Mouse (Mus musculus) neural tube, embryonic 13.5 days (tissue): ENCODE measurements around the gene Utrn. TPM values are rescaled to one million over a fixed set of nuclear protein-coding genes. Genes with fewer than 3 reads are reported as not detected.

Experiments used
- ATAC-seq: fragments of 200-750 bp; cut with Nextera tagmentation; 2 replicates; pipeline ENCODE4 v1.8.0; 2017; ENCODE audit warnings: low read depth, mild to moderate bottlenecking, moderate TSS enrichment, moderate library complexity
- H3K27ac ChIP-seq: fragments of 300-500 bp; sonication (generic); replicated peaks from 2 replicates; pipeline ENCODE4 v1.5.1; 2015; ENCODE audit warnings: moderate library complexity, mild to moderate bottlenecking, inconsistent platforms
- H3K27me3 ChIP-seq: fragments of 300-500 bp; sonication (generic); 2 replicates; pipeline ENCODE4 v1.6.1; 2015; ENCODE audit warnings: mild to moderate bottlenecking, inconsistent platforms
- H3K36me3 ChIP-seq: fragments of 300-500 bp; sonication (generic); 2 replicates; pipeline ENCODE4 v1.6.1; 2015; ENCODE audit warnings: mild to moderate bottlenecking, inconsistent platforms
- H3K4me1 ChIP-seq: fragments of 300-500 bp; sonication (generic); replicated peaks from 2 replicates; pipeline ENCODE4 v1.6.1; 2015; ENCODE audit warnings: inconsistent platforms
- H3K4me2 ChIP-seq: fragments of 300-500 bp; sonication (generic); 2 replicates; pipeline ENCODE4 v1.6.1; 2015; ENCODE audit warnings: inconsistent platforms, mild to moderate bottlenecking, moderate library complexity
- H3K4me3 ChIP-seq: fragments of 300-500 bp; sonication (generic); 2 replicates; pipeline ENCODE4 v1.5.1; 2015; ENCODE audit warnings: mild to moderate bottlenecking, inconsistent platforms
- H3K9ac ChIP-seq: fragments of 300-500 bp; sonication (generic); 2 replicates; pipeline ENCODE4 v1.6.1; 2015; ENCODE audit warnings: moderate library complexity, mild to moderate bottlenecking, inconsistent platforms
- H3K9me3 ChIP-seq: fragments of 300-500 bp; sonication (generic); 2 replicates; pipeline ENCODE4 v1.6.1; 2016; ENCODE audit warnings: inconsistent platforms
- WGBS: fragments of 180-500 bp; shearing (Covaris S2); methylation state at CpG from one replicate; pipeline ENCODE4 v1.1.7; 2015; 5-methylcytosine and 5-hydroxymethylcytosine counted together
- polyA plus RNA-seq: library from polyadenylated mRNA; unstranded; fragments of >200 nt; fragmentation: Nextera tagmentation; extraction: Ambion mirVana; gene quantifications from 2 replicates; pipeline ENCODE4 v1.2.1, GENCODE M21; 2015

Utrn gene
- polyA plus RNA-seq, 1 experiment from 2014 or later, result 34.3 TPM

DNA sequence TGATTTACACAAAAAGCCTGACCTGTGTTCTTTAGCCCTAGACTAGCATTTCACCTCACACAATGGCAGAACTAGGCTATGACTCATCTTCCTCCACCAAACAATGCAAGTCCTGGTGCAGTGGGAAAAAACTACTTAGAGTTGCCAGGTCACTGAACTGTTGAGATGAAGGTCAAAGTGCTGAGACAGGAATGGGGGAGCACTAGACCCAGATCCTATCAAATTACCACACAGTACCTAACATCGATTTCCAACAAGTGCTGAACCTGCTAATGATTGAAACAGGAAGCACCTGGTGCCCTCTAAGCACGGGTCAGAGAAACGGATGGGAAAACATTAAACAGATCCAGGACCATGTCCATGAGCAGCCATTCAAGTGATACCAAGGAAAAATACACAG is 59.5 kb downstream of the Utrn start:
- H3K9me3 ChIP-seq, result no peaks in the 10 kb centered on the region

DNA sequence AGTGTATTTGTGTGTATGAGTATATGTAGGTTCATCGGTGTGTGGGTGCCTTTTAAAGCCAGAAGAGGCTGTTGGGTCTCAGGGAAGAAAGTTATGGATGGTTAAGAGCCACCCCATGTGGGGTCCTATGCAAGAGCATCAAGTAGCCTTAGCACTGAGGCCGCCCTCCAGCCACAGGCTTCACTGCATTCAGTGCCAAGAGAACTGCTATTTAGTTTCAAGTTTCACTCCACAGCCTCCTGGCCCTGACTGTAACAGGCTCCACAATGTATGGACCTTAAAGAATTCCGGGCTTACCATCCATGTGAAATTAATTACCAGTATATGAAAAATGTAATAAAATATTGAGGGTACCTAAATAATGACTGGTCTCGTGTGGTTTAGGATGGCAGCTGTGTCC is 60.7 kb downstream of the Utrn start:
- Histone ChIP-seq H3K4me1 (peaks cover 11% of the 10 kb centered on the region), H3K27ac (no peak overlapping the region), H3K36me3 (no peaks in the 10 kb centered on the region), H3K4me3 (no peak overlapping the region), H3K9me3 (no peaks in the 10 kb centered on the region), H3K9ac (no peak overlapping the region), H3K27me3 (no peaks in the 10 kb centered on the region), H3K4me2 (no peak overlapping the region)
- WGBS, result 82% methylated on average over 4 of the region's 4 CpGs
- no peak for ATAC-seq

More for the DNA sequence above, 59.5 kb downstream of the Utrn start:
- ATAC-seq, result no peak
- WGBS, result 78% methylated on average over 3 of the region's 3 CpGs
- no peaks in the 10 kb centered on the region for H3K36me3 ChIP-seq
- H3K4me2 ChIP-seq, result no peak overlapping the region
- H3K4me3 ChIP-seq, result no peak overlapping the region
- H3K27me3 ChIP-seq, result no peaks in the 10 kb centered on the region
- no peak overlapping the region for H3K27ac ChIP-seq
- H3K9ac ChIP-seq, result no peak overlapping the region
- peaks cover 13% of the 10 kb centered on the region for H3K4me1 ChIP-seq

- H3K36me3 ChIP-seq, result no peaks in the 10 kb centered on the region
- no peak overlapping the region for H3K4me2 ChIP-seq
- H3K4me3 ChIP-seq, result no peak overlapping the region
- no peaks in the 10 kb centered on the region for H3K9me3 ChIP-seq
- H3K4me1 ChIP-seq, result peaks cover 11% of the 10 kb centered on the region
- no peak overlapping the region for H3K9ac ChIP-seq
- H3K27me3 ChIP-seq, result no peaks in the 10 kb centered on the region
- no peak for ATAC-seq
- WGBS, result 72% methylated on average over 9 of the region's 9 CpGs
- H3K27ac ChIP-seq, result no peak overlapping the region
Observed at GRCm38 (mm10) chr10:12807706-12808105, 61.5 kb downstream of the Utrn start.

- 80% methylated on average over 2 of the region's 2 CpGs for WGBS
- H3K27me3 ChIP-seq, result no peaks in the 10 kb centered on the region
- H3K36me3 ChIP-seq, result no peaks in the 10 kb centered on the region
- ATAC-seq, result no peak
- peaks cover 11% of the 10 kb centered on the region for H3K4me1 ChIP-seq
- no peak overlapping the region for H3K4me2 ChIP-seq
- H3K4me3 ChIP-seq, result no peak overlapping the region
- no peak overlapping the region for H3K27ac ChIP-seq
- no peaks in the 10 kb centered on the region for H3K9me3 ChIP-seq
- no peak overlapping the region for H3K9ac ChIP-seq
Observed at GRCm38 (mm10) chr10:12805826-12806225, 63.3 kb downstream of the Utrn start.

- H3K4me1 ChIP-seq, result peaks cover 11% of the 10 kb centered on the region
- H3K9ac ChIP-seq, result no peak overlapping the region
- H3K36me3 ChIP-seq, result no peaks in the 10 kb centered on the region
- H3K4me3 ChIP-seq, result no peak overlapping the region
- H3K27me3 ChIP-seq, result no peaks in the 10 kb centered on the region
- WGBS, result 71% methylated on average over 1 of the region's 1 CpGs
- no peaks in the 10 kb centered on the region for H3K9me3 ChIP-seq
- no peak for ATAC-seq
- no peak overlapping the region for H3K27ac ChIP-seq
- no peak overlapping the region for H3K4me2 ChIP-seq
Observed at GRCm38 (mm10) chr10:12803939-12804338, 65.2 kb downstream of the Utrn start.

GRCm38 (mm10) chr10:12799416-12799815 is 69.7 kb downstream of the Utrn start:
- no peak overlapping the region for H3K4me3 ChIP-seq
- no peaks in the 10 kb centered on the region for H3K9me3 ChIP-seq
- no peaks in the 10 kb centered on the region for H3K27me3 ChIP-seq
- no peak overlapping the region for H3K9ac ChIP-seq
- no peaks in the 10 kb centered on the region for H3K36me3 ChIP-seq
- no peak overlapping the region for H3K27ac ChIP-seq
- 95% methylated on average over 2 of the region's 2 CpGs for WGBS
- ATAC-seq, result no peak
- no peak overlapping the region for H3K4me2 ChIP-seq
- peaks cover 10% of the 10 kb centered on the region; the same call in 1 of the 2 replicates for H3K4me1 ChIP-seq

DNA sequence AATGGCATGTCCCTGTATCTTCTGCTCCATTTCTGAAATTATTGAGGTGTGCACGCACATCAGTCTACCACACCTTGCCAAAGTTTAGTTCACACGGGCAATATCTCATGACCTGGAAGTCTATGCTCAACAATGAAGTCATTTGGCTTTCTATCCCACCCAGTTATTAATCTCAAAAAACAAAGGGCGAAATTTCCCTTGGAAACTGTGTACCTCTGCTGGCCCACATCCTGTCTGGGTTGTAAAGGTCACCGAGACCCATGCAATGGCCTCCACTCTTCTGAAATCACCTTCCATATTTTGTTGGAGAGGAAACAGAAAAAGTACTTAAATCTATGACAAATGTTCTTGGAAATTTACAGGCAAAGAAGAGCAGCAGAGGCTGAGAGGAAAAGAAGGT is 70.9 kb downstream of the Utrn start:
- H3K4me2 ChIP-seq, result no peak overlapping the region
- H3K27me3 ChIP-seq, result no peaks in the 10 kb centered on the region
- 89% methylated on average over 4 of the region's 4 CpGs for WGBS
- H3K4me1 ChIP-seq, result peaks cover 10% of the 10 kb centered on the region; the same call in 1 of the 2 replicates
- no peak overlapping the region for H3K4me3 ChIP-seq
- no peak overlapping the region for H3K9ac ChIP-seq
- H3K36me3 ChIP-seq, result no peaks in the 10 kb centered on the region
- no peak overlapping the region for H3K27ac ChIP-seq
- no peaks in the 10 kb centered on the region for H3K9me3 ChIP-seq
- ATAC-seq, result no peak

GRCm38 (mm10) chr10:12796510-12796840 is 72.7 kb downstream of the Utrn start:
- Histone ChIP-seq H3K4me1 (peaks cover 19% of the 10 kb centered on the region), H3K4me2 (no peak overlapping the region), H3K27me3 (no peaks in the 10 kb centered on the region), H3K36me3 (no peaks in the 10 kb centered on the region), H3K9me3 (no peaks in the 10 kb centered on the region), H3K9ac (no peak overlapping the region), H3K27ac (no peak overlapping the region), H3K4me3 (no peak overlapping the region)
- no peak for ATAC-seq
- 75% methylated on average over 1 of the region's 1 CpGs for WGBS

DNA sequence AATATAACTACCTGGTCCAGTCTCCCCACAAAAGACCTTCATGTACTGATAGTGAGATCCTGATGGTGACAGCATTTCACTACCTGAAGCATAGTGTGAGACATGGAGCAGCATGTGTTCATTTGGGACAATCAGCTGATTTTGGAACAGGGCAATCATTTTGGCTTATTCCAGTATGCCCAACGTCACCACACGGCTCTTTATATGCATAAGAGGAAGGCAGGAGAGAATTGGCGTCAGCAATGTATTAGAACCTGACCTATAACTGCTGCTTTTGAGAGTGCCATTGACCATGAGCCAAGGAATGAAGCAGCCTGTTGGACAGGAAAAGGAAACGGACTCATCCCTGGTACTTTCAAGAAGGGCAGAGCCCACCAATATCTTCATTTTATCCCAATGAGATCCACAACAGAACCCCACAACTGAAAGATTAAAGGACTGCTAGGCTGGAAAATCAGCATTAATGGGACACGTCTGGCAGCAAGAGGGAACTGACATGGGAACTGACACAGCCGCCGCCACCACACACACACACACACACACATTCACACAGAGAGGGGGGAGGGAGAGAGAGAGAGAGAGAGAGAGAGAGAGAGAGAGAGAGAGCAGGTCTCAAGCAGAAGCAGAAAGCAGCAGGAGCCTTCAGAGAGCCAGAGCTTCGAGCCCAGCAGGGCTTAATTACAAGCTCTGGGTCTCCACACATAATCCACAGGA is 73.2 kb downstream of the Utrn start:
- Histone ChIP-seq H3K27ac (no peak overlapping the region), H3K9me3 (no peaks in the 10 kb centered on the region), H3K4me1 (peaks cover 24% of the 10 kb centered on the region), H3K4me2 (no peak overlapping the region), H3K36me3 (no peaks in the 10 kb centered on the region), H3K9ac (no peak overlapping the region), H3K27me3 (no peaks in the 10 kb centered on the region), H3K4me3 (no peak overlapping the region)
- WGBS, result 55% methylated on average over 8 of the region's 8 CpGs
- no peak for ATAC-seq

GRCm38 (mm10) chr10:12792049-12792448 is 77.1 kb downstream of the Utrn start:
- Histone ChIP-seq H3K27me3 (no peaks in the 10 kb centered on the region), H3K9ac (no peak overlapping the region), H3K27ac (peak overlapping the region; percentile 61; the same call in 1 of the 2 replicates), H3K4me3 (no peak overlapping the region), H3K36me3 (no peaks in the 10 kb centered on the region), H3K4me1 (peaks cover 26% of the 10 kb centered on the region), H3K4me2 (no peak overlapping the region), H3K9me3 (no peaks in the 10 kb centered on the region)
- WGBS, result 11% methylated on average over 6 of the region's 6 CpGs
- ATAC-seq, result peak; percentile 58; the same call in 1 of the 2 replicates

DNA sequence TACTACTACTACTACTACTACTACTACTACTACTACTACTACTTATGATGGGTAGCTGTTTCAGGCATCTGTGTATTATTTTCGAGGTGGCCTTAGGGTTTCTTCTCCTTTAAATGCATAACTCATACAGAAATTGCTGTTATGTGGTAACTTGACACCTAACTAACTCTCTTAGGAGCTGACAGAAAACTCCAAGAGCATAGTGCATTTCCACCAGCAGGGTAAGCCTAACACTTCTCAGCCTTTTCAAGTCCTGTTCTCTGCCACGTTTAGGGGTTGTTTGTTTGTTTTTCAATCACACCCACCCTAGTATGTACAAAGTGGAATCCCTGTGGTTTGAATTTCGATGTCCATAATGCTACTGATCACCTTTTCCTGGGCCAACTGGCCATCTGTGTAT is 78.3 kb downstream of the Utrn start:
- Histone ChIP-seq H3K9ac (no peak overlapping the region), H3K9me3 (no peaks in the 10 kb centered on the region), H3K4me1 (peaks cover 18% of the 10 kb centered on the region), H3K4me2 (no peak overlapping the region), H3K27ac (no peak overlapping the region), H3K27me3 (no peaks in the 10 kb centered on the region), H3K36me3 (no peaks in the 10 kb centered on the region), H3K4me3 (no peak overlapping the region)
- ATAC-seq, result no peak
- WGBS, result 69% methylated on average over 3 of the region's 3 CpGs

- H3K27ac ChIP-seq, result no peak overlapping the region
- H3K9ac ChIP-seq, result no peak overlapping the region
- H3K4me1 ChIP-seq, result peaks cover 16% of the 10 kb centered on the region
- ATAC-seq, result no peak
- H3K4me2 ChIP-seq, result no peak overlapping the region
- WGBS, result 88% methylated on average over 1 of the region's 1 CpGs
- no peak overlapping the region for H3K4me3 ChIP-seq
- H3K9me3 ChIP-seq, result no peaks in the 10 kb centered on the region
- H3K27me3 ChIP-seq, result no peaks in the 10 kb centered on the region
- no peaks in the 10 kb centered on the region for H3K36me3 ChIP-seq
Observed at GRCm38 (mm10) chr10:12788529-12788928, 80.6 kb downstream of the Utrn start.

- H3K9ac ChIP-seq, result no peak overlapping the region
- no peak overlapping the region for H3K4me3 ChIP-seq
- peaks cover 16% of the 10 kb centered on the region for H3K4me1 ChIP-seq
- no peak for ATAC-seq
- no peaks in the 10 kb centered on the region for H3K36me3 ChIP-seq
- H3K4me2 ChIP-seq, result no peak overlapping the region
- whole genome bisulfite sequencing, result 84% methylated on average over 6 of the region's 6 CpGs
- no peaks in the 10 kb centered on the region for H3K9me3 ChIP-seq
- no peak overlapping the region for H3K27ac ChIP-seq
- H3K27me3 ChIP-seq, result no peaks in the 10 kb centered on the region
Observed at GRCm38 (mm10) chr10:12787965-12788364, 81.2 kb downstream of the Utrn start.
